Mouse (Mus musculus) ZHBTc4 (cell line): ENCODE data around the gene Eif4a3.
A peak's percentile ranks its signal among the peaks of the same experiment; 100 is the strongest.

ENCODE experiments used
- DNase-seq: peaks from one replicate; pipeline ENCODE4 v3.0.0-alpha.2; 2011; ENCODE audit warnings: low read depth, low spot score

The Eif4a3 gene

GRCm38 (mm10) chr11:119299391-119300245, at the start of gene Eif4a3:
Gene Eif4a3 (minus strand): TSS chr11:119300089.
- peak; percentile 99 for DNase-seq

- DNase-seq = no peak
These were observed 47.2 kb upstream of the Eif4a3 start for GRCm38 (mm10) chr11:119347125-119347524.

GRCm38 (mm10) chr11:119344865-119345264, 45.0 kb upstream of the Eif4a3 start:
- no peak for DNase-seq

GRCm38 (mm10) chr11:119344178-119344577, 44.3 kb upstream of the Eif4a3 start:
- DNase-seq = no peak

- peak; percentile 81 for DNase-seq
These were observed 39.7 kb upstream of the Eif4a3 start for GRCm38 (mm10) chr11:119339637-119340036.

- no peak for DNase-seq
These were observed 39.3 kb upstream of the Eif4a3 start for GRCm38 (mm10) chr11:119339179-119339578.

GRCm38 (mm10) chr11:119338271-119339059, 38.6 kb upstream of the Eif4a3 start:
- DNase-seq = no peak

GRCm38 (mm10) chr11:119331970-119332369, 32.1 kb upstream of the Eif4a3 start:
- peak; percentile 26 for DNase-seq

GRCm38 (mm10) chr11:119330592-119330991, 30.7 kb upstream of the Eif4a3 start:
- no peak for DNase-seq

- peak; percentile 87 for DNase-seq
These were observed 25.2 kb upstream of the Eif4a3 start for GRCm38 (mm10) chr11:119325068-119325467.

GRCm38 (mm10) chr11:119322521-119322920, 22.6 kb upstream of the Eif4a3 start:
- no peak for DNase-seq

- no peak for DNase-seq
These were observed 16.8 kb upstream of the Eif4a3 start for GRCm38 (mm10) chr11:119316720-119317119.

- no peak for DNase-seq
These were observed 14.5 kb upstream of the Eif4a3 start for GRCm38 (mm10) chr11:119314252-119314936.

GRCm38 (mm10) chr11:119310621-119311020, 10.7 kb upstream of the Eif4a3 start:
- peak; percentile 64 for DNase-seq

GRCm38 (mm10) chr11:119307916-119308315, 8.0 kb upstream of the Eif4a3 start:
- no peak for DNase-seq

GRCm38 (mm10) chr11:119307658-119307867, 7.7 kb upstream of the Eif4a3 start, which contains the start of gene Card14:
Gene Card14 (plus strand): TSS chr11:119307768.
- DNase-seq = no peak

GRCm38 (mm10) chr11:119306762-119307657, 7.1 kb upstream of the Eif4a3 start:
- DNase-seq = no peak

- DNase-seq = peak; percentile 88
These were observed 5.2 kb upstream of the Eif4a3 start for GRCm38 (mm10) chr11:119304904-119305712.

- DNase-seq = no peak
These were observed 1.1 kb upstream of the Eif4a3 start for GRCm38 (mm10) chr11:119300986-119301385.

GRCm38 (mm10) chr11:119300246-119300935, 502 bp upstream of the Eif4a3 start:
- no peak for DNase-seq
